Mouse (Mus musculus): ENCODE measurements around the gene Gm5795. TPM values are rescaled to one million over a fixed set of nuclear protein-coding genes. Genes with fewer than 3 reads are reported as not detected.

The Gm5795 gene
- polyA plus RNA-seq (2015; fragmentation: Nextera tagmentation; extraction: Ambion mirVana), result not detected in 2 replicates

DNA sequence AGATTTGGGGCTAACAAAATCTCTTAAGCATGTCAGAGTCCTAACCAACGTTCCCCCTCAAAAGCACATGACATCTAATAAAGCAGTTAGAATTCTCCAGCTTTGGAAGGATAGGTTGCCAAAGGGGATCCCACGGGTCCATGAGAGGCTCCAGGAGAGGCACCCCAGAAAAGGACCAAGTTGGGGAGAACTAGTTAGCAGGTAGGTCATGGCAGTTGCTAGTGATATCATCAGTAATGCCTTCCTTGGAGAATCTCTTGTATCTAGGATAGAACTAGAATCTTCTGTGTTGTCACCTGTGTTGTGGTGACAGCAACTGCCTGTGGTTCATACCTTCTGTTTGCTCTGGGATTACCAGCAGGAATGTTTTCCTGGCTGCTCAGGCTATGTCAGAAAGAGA, at the start of gene Gm5795:
Gm5795 (plus strand) TSS at position 301 of the 400 bp plus-strand sequence.

DNA sequence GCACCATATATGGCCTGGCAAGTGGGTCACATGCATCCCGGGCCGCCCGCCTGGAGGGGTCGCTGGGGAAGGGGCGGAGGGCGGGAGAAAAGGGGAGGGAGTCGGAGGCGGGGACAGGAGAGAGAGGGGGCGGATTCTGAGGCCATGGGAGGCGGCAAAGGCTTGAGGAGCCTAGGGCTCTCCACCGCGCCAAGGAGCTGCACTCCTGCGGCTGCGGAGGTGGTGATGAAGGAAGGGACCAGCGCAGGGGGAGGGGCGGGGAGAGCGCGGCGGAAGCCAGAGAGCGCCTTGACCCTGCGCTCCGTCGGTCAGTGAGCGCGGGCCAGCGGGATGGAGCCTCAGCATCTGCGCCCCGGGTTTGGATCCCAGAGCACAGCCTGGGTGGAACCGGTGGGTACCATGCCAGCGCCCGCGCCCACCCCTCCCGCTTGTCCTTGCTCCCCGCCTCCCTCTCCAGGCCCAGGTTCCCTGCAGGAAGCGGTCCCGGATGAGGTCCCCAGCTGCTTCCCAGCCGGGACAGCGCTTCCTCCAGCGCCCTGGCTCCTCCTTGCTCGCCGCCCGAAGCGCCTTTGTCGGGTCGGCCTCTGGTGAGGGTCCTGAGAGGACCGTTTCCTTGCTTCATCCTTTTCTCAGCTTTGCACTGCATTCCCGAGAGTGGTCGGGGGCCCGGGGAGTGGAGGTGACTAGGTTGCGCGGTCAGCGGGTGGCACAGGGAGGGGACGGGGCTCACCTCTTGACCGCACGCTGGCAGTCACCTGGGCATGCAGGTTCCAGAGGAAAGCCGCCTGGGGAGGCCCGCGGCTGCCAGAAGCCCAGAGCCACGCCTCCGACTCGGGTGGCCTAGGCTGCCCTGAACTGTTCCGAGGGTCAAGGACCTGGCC, 20.5 kb downstream of the Gm5795 start, which contains the start of gene D830030K20Rik:
D830030K20Rik (plus strand) TSS at position 217 of the 881 bp plus-strand sequence.

Other genes starting within 250 kb of the Gm5795 start
- not detected in 2 replicates for gene Gm2888, start 158.3 kb upstream of the Gm5795 start, polyA plus RNA-seq (2015; fragmentation: Nextera tagmentation; extraction: Ambion mirVana)
- gene Gm2897, start 139.0 kb upstream of the Gm5795 start, polyA plus RNA-seq (2015; fragmentation: Nextera tagmentation; extraction: Ambion mirVana), result 0.87 and 1.9 TPM in 2 replicates
- not detected in 2 replicates for gene Gm10340, start 54.3 kb upstream of the Gm5795 start, polyA plus RNA-seq (2015; fragmentation: Nextera tagmentation; extraction: Ambion mirVana)
- gene D830030K20Rik, start 20.2 kb downstream of the Gm5795 start, polyA plus RNA-seq (2015; fragmentation: Nextera tagmentation; extraction: Ambion mirVana), result 2.1 and 4.6 TPM in 2 replicates
- not detected in 2 replicates for gene Gm2956, start 144.4 kb downstream of the Gm5795 start, polyA plus RNA-seq (2015; fragmentation: Nextera tagmentation; extraction: Ambion mirVana)
- gene Gm10413, start 206.8 kb downstream of the Gm5795 start, polyA plus RNA-seq (2015; fragmentation: Nextera tagmentation; extraction: Ambion mirVana), result not detected in 2 replicates
- gene Gm10409, start 224.4 kb downstream of the Gm5795 start, polyA plus RNA-seq (2015; fragmentation: Nextera tagmentation; extraction: Ambion mirVana), result 0.47 and 1.3 TPM in 2 replicates
- gene Gm3005, start 239.8 kb downstream of the Gm5795 start, polyA plus RNA-seq (2015; fragmentation: Nextera tagmentation; extraction: Ambion mirVana), result 0.29 and 0.44 TPM in 2 replicates

Measured in adrenal gland, postnatal 0 days (tissue).